Mouse (Mus musculus) embryonic facial prominence, embryonic 12.5 days (tissue): ENCODE results near the gene Gpr182. TPM values are rescaled to one million over a fixed set of nuclear protein-coding genes. Genes with fewer than 3 reads are reported as not detected.

Source experiments
- ATAC-seq: fragments of 200-750 bp; cut with Nextera tagmentation; 2 replicates; pipeline ENCODE4 v1.8.0; 2017; ENCODE audit not compliant: insufficient number of reproducible peaks, insufficient read depth, low FRiP score, low TSS enrichment
- H3K27ac ChIP-seq: fragments of 300-500 bp; sonication (generic); 2 replicates; pipeline ENCODE4 v1.5.1; 2016; ENCODE audit warnings: mild to moderate bottlenecking
- H3K27me3 ChIP-seq: fragments of 300-500 bp; sonication (generic); 2 replicates; pipeline ENCODE4 v1.6.1; 2016; ENCODE audit warnings: mild to moderate bottlenecking, moderate library complexity
- H3K36me3 ChIP-seq: fragments of 300-500 bp; sonication (generic); 2 replicates; pipeline ENCODE4 v1.6.1; 2016; ENCODE audit warnings: mild to moderate bottlenecking
- H3K4me1 ChIP-seq: fragments of 300-500 bp; sonication (generic); 2 replicates; pipeline ENCODE4 v1.6.1; 2016
- H3K4me2 ChIP-seq: fragments of 300-500 bp; sonication (generic); replicated peaks from 2 replicates; pipeline ENCODE4 v1.6.1; 2016; ENCODE audit warnings: mild to moderate bottlenecking, moderate library complexity
- H3K4me3 ChIP-seq: fragments of 300-500 bp; sonication (generic); 2 replicates; pipeline ENCODE4 v1.5.1; 2016; ENCODE audit warnings: mild to moderate bottlenecking
- H3K9ac ChIP-seq: fragments of 300-500 bp; sonication (generic); 2 replicates; pipeline ENCODE4 v1.6.1; 2016; ENCODE audit warnings: mild to moderate bottlenecking, moderate library complexity
- H3K9me3 ChIP-seq: fragments of 300-500 bp; sonication (generic); 2 replicates; pipeline ENCODE4 v1.6.1; 2016; ENCODE audit warnings: mild to moderate bottlenecking, moderate library complexity
- WGBS: fragments of 180-500 bp; shearing (Covaris S2); methylation state at CpG from one replicate; pipeline ENCODE4 v1.1.7; 2016; 5-methylcytosine and 5-hydroxymethylcytosine counted together
- polyA plus RNA-seq: library from polyadenylated mRNA; unstranded; fragments of >200 nt; fragmentation: Nextera tagmentation; extraction: Ambion mirVana; gene quantifications from 2 replicates; pipeline ENCODE4 v1.2.1, GENCODE M21; 2016

Gene Gpr182
- polyA plus RNA-seq, 1 experiment from 2014 or later = 0.70 TPM

GRCm38 (mm10) chr10:127755246-127755645, 3.7 kb upstream of the Gpr182 start:
- H3K9ac ChIP-seq = no peak overlapping the region
- 80% methylated on average over 3 of the region's 3 CpGs for WGBS
- H3K4me3 ChIP-seq = no peak overlapping the region
- no peak overlapping the region for H3K4me2 ChIP-seq
- no peaks in the 10 kb centered on the region for H3K36me3 ChIP-seq
- H3K4me1 ChIP-seq = no peaks in the 10 kb centered on the region
- H3K27me3 ChIP-seq = no peaks in the 10 kb centered on the region
- ATAC-seq = no peak
- H3K27ac ChIP-seq = no peak overlapping the region
- no peaks in the 10 kb centered on the region for H3K9me3 ChIP-seq

GRCm38 (mm10) chr10:127754566-127755166, 3.1 kb upstream of the Gpr182 start:
- Histone ChIP-seq H3K9me3 (no peaks in the 10 kb centered on the region), H3K4me1 (peaks cover 2% of the 10 kb centered on the region; the same call in 1 of the 2 replicates), H3K4me3 (no peak overlapping the region), H3K27ac (no peak overlapping the region), H3K9ac (no peak overlapping the region), H3K4me2 (no peak overlapping the region), H3K27me3 (no peaks in the 10 kb centered on the region), H3K36me3 (no peaks in the 10 kb centered on the region)
- WGBS = 73% methylated on average over 6 of the region's 6 CpGs
- no peak for ATAC-seq

GRCm38 (mm10) chr10:127750136-127750777, 1.3 kb downstream of the Gpr182 start:
- ATAC-seq = no peak
- H3K27ac ChIP-seq = no peak overlapping the region
- no peak overlapping the region for H3K9ac ChIP-seq

GRCm38 (mm10) chr10:127748847-127749612, 2.5 kb downstream of the Gpr182 start:
- Histone ChIP-seq H3K9ac (no peak overlapping the region), H3K27ac (no peak overlapping the region), H3K4me1 (peaks cover 10% of the 10 kb centered on the region; the same call in 1 of the 2 replicates), H3K27me3 (no peaks in the 10 kb centered on the region), H3K36me3 (peaks cover 41% of the 10 kb centered on the region), H3K9me3 (no peaks in the 10 kb centered on the region), H3K4me2 (no peak overlapping the region), H3K4me3 (no peak overlapping the region)
- ATAC-seq = no peak
- WGBS = 12% methylated on average over 8 of the region's 8 CpGs

More at GRCm38 (mm10) chr10:127750136-127750777, 1.3 kb downstream of the Gpr182 start:
- WGBS = 56% methylated on average over 24 of the region's 24 CpGs
- Histone ChIP-seq H3K27me3 (no peaks in the 10 kb centered on the region), H3K4me1 (peaks cover 10% of the 10 kb centered on the region; the same call in 1 of the 2 replicates), H3K36me3 (peaks cover 30% of the 10 kb centered on the region), H3K4me3 (no peak overlapping the region), H3K9me3 (no peaks in the 10 kb centered on the region), H3K4me2 (peak overlapping the region; percentile 33)

GRCm38 (mm10) chr10:127747254-127747653, 4.3 kb downstream of the Gpr182 start:
- ATAC-seq = no peak
- Histone ChIP-seq H3K36me3 (peaks cover 59% of the 10 kb centered on the region), H3K4me2 (no peak overlapping the region), H3K27ac (no peak overlapping the region), H3K9ac (no peak overlapping the region), H3K4me3 (no peak overlapping the region), H3K9me3 (no peaks in the 10 kb centered on the region), H3K27me3 (no peaks in the 10 kb centered on the region), H3K4me1 (peaks cover 10% of the 10 kb centered on the region; the same call in 1 of the 2 replicates)
- WGBS = 83% methylated on average over 8 of the region's 8 CpGs

- no peak overlapping the region for H3K4me3 ChIP-seq
- no peak overlapping the region for H3K27ac ChIP-seq
- H3K4me2 ChIP-seq = no peak overlapping the region
- no peak for ATAC-seq
- peaks cover 69% of the 10 kb centered on the region for H3K36me3 ChIP-seq
- no peaks in the 10 kb centered on the region for H3K9me3 ChIP-seq
- WGBS = 83% methylated on average over 5 of the region's 5 CpGs
- H3K9ac ChIP-seq = no peak overlapping the region
- H3K4me1 ChIP-seq = peaks cover 11% of the 10 kb centered on the region; the same call in 1 of the 2 replicates
- no peaks in the 10 kb centered on the region for H3K27me3 ChIP-seq
These were observed 5.6 kb downstream of the Gpr182 start for GRCm38 (mm10) chr10:127745886-127746285.

- ATAC-seq = no peak; the same call in 1 of the 2 replicates
These were observed 6.9 kb downstream of the Gpr182 start for GRCm38 (mm10) chr10:127744661-127745060.

GRCm38 (mm10) chr10:127739661-127740161, 11.8 kb downstream of the Gpr182 start:
- Histone ChIP-seq H3K9me3 (no peaks in the 10 kb centered on the region), H3K27me3 (no peaks in the 10 kb centered on the region), H3K27ac (peak overlapping the region; percentile 86), H3K36me3 (peaks cover 36% of the 10 kb centered on the region), H3K9ac (peak overlapping the region; percentile 98), H3K4me2 (peak overlapping the region; percentile 71), H3K4me1 (peaks cover 7% of the 10 kb centered on the region), H3K4me3 (peak overlapping the region; percentile 98)
- WGBS = 0% methylated on average over 44 of the region's 55 CpGs
- peak; percentile 53 for ATAC-seq

More at GRCm38 (mm10) chr10:127744661-127745060, 6.9 kb downstream of the Gpr182 start:
- Histone ChIP-seq H3K9ac (no peak overlapping the region), H3K36me3 (peaks cover 69% of the 10 kb centered on the region), H3K4me1 (peaks cover 15% of the 10 kb centered on the region), H3K27me3 (no peaks in the 10 kb centered on the region), H3K27ac (no peak overlapping the region), H3K9me3 (no peaks in the 10 kb centered on the region), H3K4me3 (no peak overlapping the region), H3K4me2 (no peak overlapping the region)
- WGBS = 68% methylated on average over 5 of the region's 5 CpGs

- Histone ChIP-seq H3K27ac (peak within 1 kb of the TSS; percentile 86), H3K4me3 (peak within 1 kb of the TSS; percentile 98), H3K4me1 (peaks cover 7% of the 10 kb centered on the region), H3K9me3 (no peaks in the 10 kb centered on the region), H3K36me3 (peaks cover 30% of the 10 kb centered on the region), H3K9ac (peak within 1 kb of the TSS; percentile 98), H3K4me2 (peak within 1 kb of the TSS; percentile 71), H3K27me3 (no peaks in the 10 kb centered on the region)
- WGBS = under 1% methylated on average over 40 of the region's 61 CpGs
- ATAC-seq = peak; percentile 62
These were observed 12.4 kb downstream of the Gpr182 start, which contains the start of gene Zbtb39 for GRCm38 (mm10) chr10:127739083-127739660. Gene Zbtb39 (plus strand): TSS chr10:127739538.

GRCm38 (mm10) chr10:127738151-127738882, 13.2 kb downstream of the Gpr182 start:
- Histone ChIP-seq H3K4me3 (no peak overlapping the region; the same call in 1 of the 2 replicates), H3K27ac (no peak overlapping the region), H3K4me1 (peaks cover 7% of the 10 kb centered on the region), H3K4me2 (peak overlapping the region; percentile 49), H3K27me3 (no peaks in the 10 kb centered on the region), H3K9me3 (no peaks in the 10 kb centered on the region), H3K9ac (no peak overlapping the region), H3K36me3 (peaks cover 22% of the 10 kb centered on the region)
- no peak for ATAC-seq
- 46% methylated on average over 13 of the region's 13 CpGs for WGBS

GRCm38 (mm10) chr10:127737552-127737951, 14.0 kb downstream of the Gpr182 start:
- H3K9ac ChIP-seq = no peak overlapping the region
- ATAC-seq = no peak
- 25% methylated on average over 2 of the region's 2 CpGs for WGBS
- no peaks in the 10 kb centered on the region for H3K9me3 ChIP-seq
- H3K4me2 ChIP-seq = no peak overlapping the region
- H3K4me1 ChIP-seq = peaks cover 7% of the 10 kb centered on the region
- peaks cover 14% of the 10 kb centered on the region for H3K36me3 ChIP-seq
- no peak overlapping the region for H3K27ac ChIP-seq
- H3K4me3 ChIP-seq = no peak overlapping the region
- no peaks in the 10 kb centered on the region for H3K27me3 ChIP-seq
